Mouse (Mus musculus) liver, embryonic 14.5 days (tissue): ENCODE data around the gene Olfr136. TPM values are rescaled to one million over a fixed set of nuclear protein-coding genes. Genes with fewer than 3 reads are reported as not detected.

Experiments used
- ATAC-seq: fragments of 200-750 bp; cut with Nextera tagmentation; 2 replicates; pipeline ENCODE4 v1.8.0; 2017; ENCODE audit warnings: moderate number of reproducible peaks, mild to moderate bottlenecking, moderate library complexity; ENCODE audit not compliant: insufficient read depth
- DNase-seq, 3 experiments: peaks; one replicate each; pipeline ENCODE4 v3.0.0-alpha.2; 2012 to 2013; ENCODE audit warnings: low read depth in 3 of 3, low spot score in 3 of 3
- H3K27ac ChIP-seq: fragments of 300-500 bp; sonication (generic); 2 replicates; pipeline ENCODE4 v1.5.1; 2014; ENCODE audit warnings: moderate library complexity, mild to moderate bottlenecking, control low read depth, inconsistent platforms
- H3K27me3 ChIP-seq: fragments of 300-500 bp; sonication (generic); 2 replicates; pipeline ENCODE4 v1.6.1; 2014; ENCODE audit warnings: mild to moderate bottlenecking, low read length, moderate library complexity; ENCODE audit not compliant: control insufficient read depth, insufficient read depth
- H3K36me3 ChIP-seq: fragments of 300-500 bp; sonication (generic); replicated peaks from 2 replicates; pipeline ENCODE4 v1.6.1; 2014; ENCODE audit warnings: low read depth; ENCODE audit not compliant: control insufficient read depth, insufficient read depth
- H3K4me1 ChIP-seq, 2 experiments: fragments of 200-500 bp in 1 of 2; fragments of 300-500 bp in 1 of 2; sonication (generic) in 1 of 2; replicated peaks; 2 replicates each; pipeline ENCODE4 v1.6.1; 2012 to 2014; ENCODE audit warnings: antibody characterized with exemption in 1 of 2, inconsistent platforms in 1 of 2, low read length in 1 of 2; ENCODE audit not compliant: control insufficient read depth in 2 of 2, insufficient read depth in 2 of 2
- H3K4me2 ChIP-seq: fragments of 300-500 bp; sonication (generic); 2 replicates; pipeline ENCODE4 v1.6.1; 2014; ENCODE audit warnings: low read depth, mild to moderate bottlenecking, control low read depth, moderate library complexity
- H3K4me3 ChIP-seq, 2 experiments: fragments of 200-500 bp in 1 of 2; fragments of 300-500 bp in 1 of 2; sonication (generic) in 1 of 2; 2 replicates each; pipeline ENCODE4 v1.5.1; 2012 to 2014; ENCODE audit warnings: low read depth in 2 of 2, low read length in 2 of 2, mild to moderate bottlenecking in 2 of 2, control low read depth in 1 of 2, inconsistent platforms in 1 of 2, moderate library complexity in 1 of 2; ENCODE audit not compliant: insufficient read depth in 1 of 2
- H3K9ac ChIP-seq: fragments of 300-500 bp; sonication (generic); replicated peaks from 2 replicates; pipeline ENCODE4 v1.6.1; 2014; ENCODE audit warnings: mild to moderate bottlenecking, control low read depth, moderate library complexity
- H3K9me3 ChIP-seq: fragments of 300-500 bp; sonication (generic); 2 replicates; pipeline ENCODE4 v1.6.1; 2016; ENCODE audit warnings: low read length, mixed read lengths; ENCODE audit not compliant: control insufficient read depth
- CTCF ChIP-seq: IDR thresholded peaks from 2 replicates; pipeline ENCODE4 v1.5.1; 2016; ENCODE audit warnings: antibody characterized with exemption, low read depth, control low read depth
- EP300 ChIP-seq: IDR thresholded peaks from 2 replicates; pipeline ENCODE4 v1.6.1; 2016; ENCODE audit warnings: antibody characterized with exemption, low read depth
- polyA plus RNA-seq, 2 experiments: library from polyadenylated mRNA; depleted of rRNA in 1 of 2; stranded (reverse) in 1 of 2; unstranded in 1 of 2; fragments of >200 nt; fragmentation: Nextera tagmentation in 1 of 2; extraction: Ambion mirVana in 1 of 2; gene quantifications; 2 replicates each; pipeline versions ENCODE4 v1.2.1 to v1.2.3; 2012 to 2014

Gene Olfr136
- polyA plus RNA-seq (2012; rRNA removed) (not detected in 2 replicates), polyA plus RNA-seq (2014; fragmentation: Nextera tagmentation; extraction: Ambion mirVana) (not detected in 2 replicates)

- Histone ChIP-seq H3K27me3 (no peaks in the 10 kb centered on the region), H3K4me2 (no peak within 1 kb of the TSS), H3K4me3 (no peak within 1 kb of the TSS), H3K9me3 (no peaks in the 10 kb centered on the region), H3K27ac (no peak within 1 kb of the TSS), H3K4me1 (no peaks in the 10 kb centered on the region), H3K36me3 (no peaks in the 10 kb centered on the region), H3K9ac (no peak within 1 kb of the TSS)
- no peak for DNase-seq
- no peak for TF ChIP-seq EP300
- no peak for TF ChIP-seq CTCF
- no peak for ATAC-seq
Observed at GRCm38 (mm10) chr17:38329531-38329930, at the start of gene Olfr136. Gene Olfr136, plus strand, starts transcription at chr17:38329831.

- Histone ChIP-seq H3K27me3 (no peaks in the 10 kb centered on the region), H3K27ac (no peak within 1 kb of the TSS), H3K36me3 (no peaks in the 10 kb centered on the region), H3K4me1 (no peaks in the 10 kb centered on the region), H3K9me3 (no peaks in the 10 kb centered on the region), H3K4me2 (no peak within 1 kb of the TSS), H3K4me3 (no peak within 1 kb of the TSS), H3K9ac (no peak within 1 kb of the TSS)
- ATAC-seq (no peak), DNase-seq (no peak)
- TF ChIP-seq CTCF, result no peak
- no peak for TF ChIP-seq EP300
Observed at GRCm38 (mm10) chr17:38307470-38307869, 22.2 kb upstream of the Olfr136 start, which contains the start of gene Olfr137. Gene Olfr137, minus strand, starts transcription at chr17:38307570.

Other genes starting within 250 kb of the Olfr136 start
- not detected in 2 replicates for gene Olfr131, start 241.1 kb upstream of the Olfr136 start, polyA plus RNA-seq (2012; rRNA removed)
- gene Olfr131, start 241.1 kb upstream of the Olfr136 start, polyA plus RNA-seq (2014; fragmentation: Nextera tagmentation; extraction: Ambion mirVana), result not detected in 2 replicates
- gene Olfr132, start 195.3 kb upstream of the Olfr136 start, polyA plus RNA-seq (2012; rRNA removed), result not detected in 2 replicates
- gene Olfr132, start 195.3 kb upstream of the Olfr136 start, polyA plus RNA-seq (2014; fragmentation: Nextera tagmentation; extraction: Ambion mirVana), result not detected in 2 replicates
- not detected in 2 replicates for gene Olfr133, start 184.6 kb upstream of the Olfr136 start, polyA plus RNA-seq (2012; rRNA removed)
- gene Olfr133, start 184.6 kb upstream of the Olfr136 start, polyA plus RNA-seq (2014; fragmentation: Nextera tagmentation; extraction: Ambion mirVana), result not detected in 2 replicates
- gene Olfr134, start 158.4 kb upstream of the Olfr136 start, polyA plus RNA-seq (2012; rRNA removed), result not detected in 2 replicates
- not detected in 2 replicates for gene Olfr134, start 158.4 kb upstream of the Olfr136 start, polyA plus RNA-seq (2014; fragmentation: Nextera tagmentation; extraction: Ambion mirVana)
- gene Olfr135, start 125.5 kb upstream of the Olfr136 start, polyA plus RNA-seq (2012; rRNA removed), result not detected in 2 replicates
- gene Olfr135, start 125.5 kb upstream of the Olfr136 start, polyA plus RNA-seq (2014; fragmentation: Nextera tagmentation; extraction: Ambion mirVana), result not detected in 2 replicates
- gene Olfr138, start 68.8 kb upstream of the Olfr136 start, polyA plus RNA-seq (2012; rRNA removed), result not detected in 2 replicates
- not detected in 2 replicates for gene Olfr138, start 68.8 kb upstream of the Olfr136 start, polyA plus RNA-seq (2014; fragmentation: Nextera tagmentation; extraction: Ambion mirVana)
- not detected in 2 replicates for gene Olfr137, start 22.3 kb upstream of the Olfr136 start, polyA plus RNA-seq (2012; rRNA removed)
- not detected in 2 replicates for gene Olfr137, start 22.3 kb upstream of the Olfr136 start, polyA plus RNA-seq (2014; fragmentation: Nextera tagmentation; extraction: Ambion mirVana)
- not detected in 2 replicates for gene Esp36, start 90.4 kb downstream of the Olfr136 start, polyA plus RNA-seq (2012; rRNA removed)
- not detected in 2 replicates for gene Esp36, start 90.4 kb downstream of the Olfr136 start, polyA plus RNA-seq (2014; fragmentation: Nextera tagmentation; extraction: Ambion mirVana)
- gene Esp34, start 224.4 kb downstream of the Olfr136 start, polyA plus RNA-seq (2012; rRNA removed), result not detected in 2 replicates
- gene Esp34, start 224.4 kb downstream of the Olfr136 start, polyA plus RNA-seq (2014; fragmentation: Nextera tagmentation; extraction: Ambion mirVana), result not detected in 2 replicates